Mouse (Mus musculus): ENCODE results near the gene Kbtbd12.

The Kbtbd12 gene

GRCm38 (mm10) chr6:88637611-88638301 is at the start of gene Kbtbd12:
Kbtbd12 (minus strand) TSS chr6:88637950.
- no peak for DNase-seq (ENCODE audit: low read depth, low spot score)

- no peak for DNase-seq (ENCODE audit: low read depth, low spot score)
Measured at GRCm38 (mm10) chr6:88683380-88684053, 45.8 kb upstream of the Kbtbd12 start.

- no peak for DNase-seq (ENCODE audit: low read depth, low spot score)
Measured at GRCm38 (mm10) chr6:88681026-88681425, 43.3 kb upstream of the Kbtbd12 start.

- no peak for DNase-seq (ENCODE audit: low read depth, low spot score)
Measured at GRCm38 (mm10) chr6:88677738-88678137, 40.0 kb upstream of the Kbtbd12 start.

GRCm38 (mm10) chr6:88676753-88677736 is 39.3 kb upstream of the Kbtbd12 start:
- no peak for DNase-seq (ENCODE audit: low read depth, low spot score)

- DNase-seq (ENCODE audit: low read depth, low spot score): no peak
Measured at GRCm38 (mm10) chr6:88675815-88676214, 38.1 kb upstream of the Kbtbd12 start.

GRCm38 (mm10) chr6:88662284-88662683 is 24.5 kb upstream of the Kbtbd12 start:
- no peak for DNase-seq (ENCODE audit: low read depth, low spot score)

- DNase-seq (ENCODE audit: low read depth, low spot score): no peak
Measured at GRCm38 (mm10) chr6:88661696-88662095, 23.9 kb upstream of the Kbtbd12 start.

- no peak for DNase-seq (ENCODE audit: low read depth, low spot score)
Measured at GRCm38 (mm10) chr6:88647564-88648295, 10.0 kb upstream of the Kbtbd12 start.

- DNase-seq (ENCODE audit: low read depth, low spot score): no peak
Measured at GRCm38 (mm10) chr6:88644786-88645185, 7.0 kb upstream of the Kbtbd12 start.

GRCm38 (mm10) chr6:88641346-88641920 is 3.7 kb upstream of the Kbtbd12 start:
- no peak for DNase-seq (ENCODE audit: low read depth, low spot score)

GRCm38 (mm10) chr6:88640331-88640730 is 2.6 kb upstream of the Kbtbd12 start:
- no peak for DNase-seq (ENCODE audit: low read depth, low spot score)

- DNase-seq (ENCODE audit: low read depth, low spot score): no peak
Measured at GRCm38 (mm10) chr6:88639921-88640320, 2.2 kb upstream of the Kbtbd12 start.

GRCm38 (mm10) chr6:88639372-88639920 is 1.7 kb upstream of the Kbtbd12 start:
- no peak for DNase-seq (ENCODE audit: low read depth, low spot score)

GRCm38 (mm10) chr6:88638917-88639316 is 1.2 kb upstream of the Kbtbd12 start:
- no peak for DNase-seq (ENCODE audit: low read depth, low spot score)

GRCm38 (mm10) chr6:88635881-88636754 is 1.6 kb downstream of the Kbtbd12 start:
- no peak for DNase-seq (ENCODE audit: low read depth, low spot score)

GRCm38 (mm10) chr6:88631293-88631692 is 6.5 kb downstream of the Kbtbd12 start:
- DNase-seq (ENCODE audit: low read depth, low spot score): no peak

GRCm38 (mm10) chr6:88630560-88630959 is 7.2 kb downstream of the Kbtbd12 start:
- DNase-seq (ENCODE audit: low read depth, low spot score): no peak

- no peak for DNase-seq (ENCODE audit: low read depth, low spot score)
Measured at GRCm38 (mm10) chr6:88629821-88630220, 7.9 kb downstream of the Kbtbd12 start.
